Mouse (Mus musculus): ENCODE data around the gene Sohlh2.

The Sohlh2 gene

GRCm38 (mm10) chr3:55212254-55212653, 30.4 kb downstream of the Sohlh2 start:
- no peak for DNase-seq

GRCm38 (mm10) chr3:55213785-55214184, 32.0 kb downstream of the Sohlh2 start:
- no peak for DNase-seq

- DNase-seq = no peak
These were observed 32.6 kb downstream of the Sohlh2 start for GRCm38 (mm10) chr3:55214413-55214812.

- DNase-seq = no peak
These were observed 40.7 kb downstream of the Sohlh2 start for GRCm38 (mm10) chr3:55222502-55222901.

- no peak for DNase-seq
These were observed 42.0 kb downstream of the Sohlh2 start for GRCm38 (mm10) chr3:55223862-55224261.

GRCm38 (mm10) chr3:55226501-55227213, 44.8 kb downstream of the Sohlh2 start:
- DNase-seq = no peak

- DNase-seq = no peak
These were observed 45.4 kb downstream of the Sohlh2 start for GRCm38 (mm10) chr3:55227214-55227581.

GRCm38 (mm10) chr3:55241730-55242421, 60.0 kb downstream of the Sohlh2 start, which contains the start of gene Dclk1:
TSS of gene Dclk1 (plus strand) at chr3:55242364.
- no peak for DNase-seq

GRCm38 (mm10) chr3:55242422-55243055, 60.7 kb downstream of the Sohlh2 start:
- DNase-seq = peak; percentile 8

GRCm38 (mm10) chr3:55243056-55243471, 61.2 kb downstream of the Sohlh2 start:
- no peak for DNase-seq

- no peak for DNase-seq
These were observed 62.3 kb downstream of the Sohlh2 start for GRCm38 (mm10) chr3:55244087-55244486.

- DNase-seq = no peak
These were observed 64.9 kb downstream of the Sohlh2 start for GRCm38 (mm10) chr3:55246618-55247272.

GRCm38 (mm10) chr3:55248048-55248447, 66.2 kb downstream of the Sohlh2 start:
- no peak for DNase-seq

GRCm38 (mm10) chr3:55248508-55248907, 66.7 kb downstream of the Sohlh2 start:
- peak; percentile 15 for DNase-seq

- no peak for DNase-seq
These were observed 68.8 kb downstream of the Sohlh2 start for GRCm38 (mm10) chr3:55250631-55251030.
